10 mouse cellular contexts compared by ENCODE assay signal in genomic region chr14:12393271-12393861, GRCm38 (mm10). TPM values are rescaled to one million over a fixed set of nuclear protein-coding genes. Genes with fewer than 3 reads are reported as not detected.
DNase-seq lines count a peak whose midpoint lies in the region; ATAC-seq lines count a peak whose summit lies in the region.
"Had no signal": no experiment of that assay in that cellular context is flagged by ENCODE, and none has a peak within 500 bp of the region (broad histone marks: within the 10 kb centered on the region; RNA-seq: fewer than 3 reads in every experiment).

No protein-coding gene starts in this region.

- H3K9ac ChIP-seq in forebrain, embryonic 12.5 days = no peak overlapping the region

- ATAC-seq in forebrain, embryonic 12.5 days (ENCODE audit: low FRiP score) = peak; percentile 78

- H3K9me3 ChIP-seq in forebrain, embryonic 12.5 days = no peaks in the 10 kb centered on the region

- H3K27me3 ChIP-seq in forebrain, embryonic 12.5 days = peaks cover 44% of the 10 kb centered on the region

- H3K27ac ChIP-seq in forebrain, embryonic 12.5 days = peak overlapping the region; percentile 73

- peak; percentile 26 for DNase-seq in right cerebral cortex, postnatal 4 days
- DNase-seq in right cerebral cortex, postnatal 25 days = no peak
- peak; percentile 66 for DNase-seq in layer of hippocampus, adult 9-11 months
- DNase-seq in B cell, adult 2 months = no peak
- no peak for DNase-seq in thymus, postnatal 10 days (ENCODE audit: low spot score in 2 of 2)
- DNase-seq in thymus, postnatal 36 days = no peak
- DNase-seq in kidney, postnatal 36 days = no peak
- DNase-seq: adrenal gland, postnatal 14 days; kidney, adult 8-10 months had no signal

- H3K36me3 ChIP-seq in forebrain, embryonic 12.5 days (replicated peaks) = no peaks in the 10 kb centered on the region

- WGBS in forebrain, embryonic 12.5 days = 8% methylated on average over 12 of the region's 12 CpGs

- no peak overlapping the region for H3K4me3 ChIP-seq in forebrain, embryonic 12.5 days (replicated peaks)

- H3K4me2 ChIP-seq in forebrain, embryonic 12.5 days = peak overlapping the region; percentile 34

- H3K4me1 ChIP-seq in forebrain, embryonic 12.5 days = peaks cover 65% of the 10 kb centered on the region

RNA-seq across cellular contexts. Expression of gene Fezf2, which starts 45.4 kb away (rescaled TPM):
- polyA plus RNA-seq in forebrain, embryonic 12.5 days (2016; fragmentation: Nextera tagmentation; extraction: Ambion mirVana) = 46.8 and 52.6 TPM in 2 replicates

Comparison
In these comparisons a context has a peak if more than half of its experiments do, and no peak if none do; other contexts are left out.
1. DNase-seq: peak in right cerebral cortex, postnatal 4 days (single experiment) and layer of hippocampus, adult 9-11 months (single experiment); none in right cerebral cortex, postnatal 25 days (single experiment), B cell, adult 2 months (0 of 2), thymus, postnatal 10 days (0 of 2), thymus, postnatal 36 days (0 of 2) and kidney, postnatal 36 days (0 of 2).